Mouse (Mus musculus): ENCODE results near the gene Ssna1.

- TF ChIP-seq CTCF (IDR thresholded peaks at IDR 0.05; ENCODE audit: extremely low read depth, insufficient read depth, insufficient read length, insufficient replicate concordance) (no peak), POLR2A (IDR thresholded peaks at IDR 0.05; ENCODE audit: low read depth, low read length) (no peak)
Measured at GRCm38 (mm10) chr2:25291184-25292053, 19.2 kb upstream of the Ssna1 start.
